Mouse (Mus musculus) B cell, adult (primary cell): ENCODE data around the gene Zfp362. TPM values are rescaled to one million over a fixed set of nuclear protein-coding genes. Genes with fewer than 3 reads are reported as not detected.

Experiments
- total RNA-seq: library from RNA; stranded (reverse); gene quantifications from 4 replicates; pipeline ENCODE4 v1.2.4, GENCODE M21; 2023; ENCODE audit not compliant: inconsistent age

Zfp362 gene
- total RNA-seq = 41.0 to 49.4 TPM (median 44.2 TPM) in 4 replicates

GRCm38 (mm10) chr4:128806043-128806826 is at the start of gene Zfp362:
Gene Zfp362, minus strand, starts transcription at chr4:128806045.

DNA sequence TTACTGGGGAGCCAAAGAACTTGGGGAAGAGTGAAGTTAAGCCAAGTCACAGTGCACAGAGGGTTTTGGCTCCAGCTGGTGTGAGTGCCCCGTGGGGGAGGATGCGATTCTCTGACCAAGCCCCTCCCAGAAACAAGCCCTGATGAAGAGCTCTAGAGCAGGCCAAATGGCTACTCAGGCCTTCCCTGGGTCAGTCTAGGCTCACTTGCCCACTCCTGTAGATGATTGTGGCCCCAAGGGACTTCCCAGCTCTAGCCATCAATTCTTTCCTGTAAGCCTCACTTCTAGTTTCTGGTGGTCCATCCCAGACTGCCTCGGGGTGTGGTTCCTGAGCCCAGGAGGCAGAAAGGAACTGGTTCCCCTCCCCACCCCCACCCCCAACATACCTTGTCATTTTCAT is 50.8 kb downstream of the Zfp362 start, which contains the start of gene A3galt2:
Gene A3galt2 (plus strand): TSS at position 301 of the 400 bp plus-strand sequence.

Other genes starting within 250 kb of the Zfp362 start
- 22.4 to 27.5 TPM (median 25.8 TPM) in 4 replicates for gene Zscan20, start 195.9 kb downstream of the Zfp362 start, total RNA-seq
- gene Tlr12, start 187.4 kb downstream of the Zfp362 start, total RNA-seq = 1.7 to 2.8 TPM (median 2.3 TPM) in 4 replicates
- gene Phc2, start 151.3 kb downstream of the Zfp362 start, total RNA-seq = 131 to 141 TPM (median 135 TPM) in 4 replicates
- 3.0 to 4.6 TPM (median 3.5 TPM) in 4 replicates for gene A3galt2, start 50.7 kb downstream of the Zfp362 start, total RNA-seq
- 1.6 to 2.8 TPM (median 2.6 TPM) in 4 replicates for gene Trim62, start 77.5 kb upstream of the Zfp362 start, total RNA-seq
- gene Azin2, start 156.4 kb upstream of the Zfp362 start, total RNA-seq = 0.51 to 0.55 TPM in 2 of 4 replicates, not detected in the others
- gene Ak2, start 185.9 kb upstream of the Zfp362 start, total RNA-seq = 64.8 to 72.4 TPM (median 70.8 TPM) in 4 replicates